Mouse (Mus musculus) C2C12 (cell line): Measurements from ENCODE around the gene Lelp1. TPM values are rescaled to one million over a fixed set of nuclear protein-coding genes. Genes with fewer than 3 reads are reported as not detected.

Source experiments
- H3K27me3 ChIP-seq: one replicate; pipeline ENCODE4 v1.6.1; 2011; ENCODE audit not compliant: control insufficient read depth, insufficient read depth, insufficient read length
- H3K36me3 ChIP-seq: one replicate; pipeline ENCODE4 v1.6.1; 2011; ENCODE audit not compliant: control insufficient read depth, insufficient read depth
- H3K4me3 ChIP-seq: one replicate; pipeline ENCODE4 v1.5.1; 2011; ENCODE audit warnings: mild to moderate bottlenecking, control low read depth; ENCODE audit not compliant: poor library complexity, insufficient read depth, severe bottlenecking
- H3K79me2 ChIP-seq: one replicate; pipeline ENCODE4 v1.6.1; 2011; ENCODE audit not compliant: control insufficient read depth, insufficient read depth
- H3K79me3 ChIP-seq: one replicate; pipeline ENCODE4 v1.6.1; 2011; ENCODE audit warnings: low read depth, control low read depth
- H3ac ChIP-seq: one replicate; pipeline ENCODE3; 2011; ENCODE audit warnings: low read depth; ENCODE audit not compliant: control insufficient read depth, insufficient read length
- CEBPB ChIP-seq: IDR thresholded peaks from one replicate; pipeline ENCODE4 v1.6.1; 2011; ENCODE audit warnings: low read depth, mild to moderate bottlenecking, control low read depth, moderate library complexity
- CTCF ChIP-seq: IDR thresholded peaks from one replicate; pipeline ENCODE4 v1.5.1; 2011; ENCODE audit not compliant: control insufficient read depth, insufficient read depth, insufficient read length
- FOSL1 ChIP-seq: IDR thresholded peaks from one replicate; pipeline ENCODE4 v1.8.0; 2011; ENCODE audit warnings: mild to moderate bottlenecking, low read length; ENCODE audit not compliant: poor library complexity, insufficient read depth, severe bottlenecking
- MAX ChIP-seq: IDR thresholded peaks from one replicate; pipeline ENCODE4 v1.6.1; 2011; ENCODE audit warnings: mild to moderate bottlenecking, control low read depth
- MYOD1 ChIP-seq: IDR thresholded peaks from one replicate; pipeline ENCODE4 v1.6.1; 2011; ENCODE audit warnings: low read depth; ENCODE audit not compliant: control insufficient read depth, insufficient read length
- MYOG ChIP-seq: IDR thresholded peaks from one replicate; pipeline ENCODE4 v1.6.1; 2011; ENCODE audit not compliant: control insufficient read depth, insufficient read length; ENCODE audit errors: extremely low read depth
- USF1 ChIP-seq: IDR thresholded peaks from one replicate; pipeline ENCODE4 v1.6.1; 2011; ENCODE audit warnings: low read depth, mild to moderate bottlenecking, control low read depth, moderate library complexity
- long read RNA-seq, 2 experiments: library from polyadenylated mRNA; unstranded; transcript quantifications; one replicate each; pipeline ENCODE4 v2.0.0; 2019 to 2020
- polyA plus RNA-seq: library from polyadenylated mRNA; unstranded; fragments of >200 nt; fragmentation: generic; extraction: Trizol; gene quantifications from one replicate; pipeline ENCODE4 v1.2.1, GENCODE M21; 2012; ENCODE audit warnings: missing spikeins

The Lelp1 gene
- polyA plus RNA-seq, result 0.13 TPM
- long read RNA-seq, experiment 1, result 0 reads
- long read RNA-seq, experiment 2, result 0 reads

- Histone ChIP-seq H3K79me2 (no peaks in the 10 kb centered on the region), H3K27me3 (no peaks in the 10 kb centered on the region), H3K4me3 (no peak within 1 kb of the TSS), H3ac (no peak within 1 kb of the TSS), H3K79me3 (no peaks in the 10 kb centered on the region), H3K36me3 (no peaks in the 10 kb centered on the region)
- TF ChIP-seq USF1, result no peak
- no peak for TF ChIP-seq CTCF
- TF ChIP-seq FOSL1, result no peak
- no peak for TF ChIP-seq MAX
- TF ChIP-seq MYOG, result no peak
- no peak for TF ChIP-seq CEBPB
These were observed at the start of gene Lelp1 for GRCm38 (mm10) chr3:92142644-92143043. Lelp1 (minus strand) TSS chr3:92142744.

GRCm38 (mm10) chr3:92176880-92177279, 34.3 kb upstream of the Lelp1 start:
- no peaks in the 10 kb centered on the region for H3K36me3 ChIP-seq
- no peak for TF ChIP-seq USF1
- no peak for TF ChIP-seq MAX
- no peak for TF ChIP-seq CTCF
- no peak for TF ChIP-seq FOSL1
- no peak for TF ChIP-seq CEBPB
- TF ChIP-seq MYOG, result no peak
- no peak for TF ChIP-seq MYOD1
- no peaks in the 10 kb centered on the region for H3K27me3 ChIP-seq
- H3K4me3 ChIP-seq, result no peak overlapping the region
- H3ac ChIP-seq, result no peak overlapping the region
- no peaks in the 10 kb centered on the region for H3K79me2 ChIP-seq
- no peaks in the 10 kb centered on the region for H3K79me3 ChIP-seq

- H3K27me3 ChIP-seq, result no peaks in the 10 kb centered on the region
- no peak overlapping the region for H3ac ChIP-seq
- TF ChIP-seq CTCF (no peak), USF1 (no peak), MYOD1 (no peak), MAX (no peak), MYOG (no peak), FOSL1 (no peak), CEBPB (no peak)
- no peaks in the 10 kb centered on the region for H3K36me3 ChIP-seq
- no peaks in the 10 kb centered on the region for H3K79me3 ChIP-seq
- H3K79me2 ChIP-seq, result no peaks in the 10 kb centered on the region
- H3K4me3 ChIP-seq, result no peak overlapping the region
These were observed 27.3 kb upstream of the Lelp1 start for GRCm38 (mm10) chr3:92169847-92170246.

- no peak for TF ChIP-seq MYOG
- TF ChIP-seq CTCF, result peak; percentile 6
- H3K4me3 ChIP-seq, result no peak overlapping the region
- no peaks in the 10 kb centered on the region for H3K27me3 ChIP-seq
- H3K79me3 ChIP-seq, result no peaks in the 10 kb centered on the region
- H3K79me2 ChIP-seq, result no peaks in the 10 kb centered on the region
- no peaks in the 10 kb centered on the region for H3K36me3 ChIP-seq
- H3ac ChIP-seq, result no peak overlapping the region
These were observed 10.8 kb upstream of the Lelp1 start for GRCm38 (mm10) chr3:92153322-92153721.

- H3K79me3 ChIP-seq, result no peaks in the 10 kb centered on the region
- peak; percentile 27 for TF ChIP-seq CTCF
- TF ChIP-seq CEBPB, result no peak
- H3K79me2 ChIP-seq, result no peaks in the 10 kb centered on the region
- no peak overlapping the region for H3ac ChIP-seq
- H3K4me3 ChIP-seq, result no peak overlapping the region
- H3K36me3 ChIP-seq, result no peaks in the 10 kb centered on the region
- no peaks in the 10 kb centered on the region for H3K27me3 ChIP-seq
These were observed 8.2 kb upstream of the Lelp1 start for GRCm38 (mm10) chr3:92150631-92151277.

GRCm38 (mm10) chr3:92147913-92148312, 5.4 kb upstream of the Lelp1 start:
- Histone ChIP-seq H3K36me3 (no peaks in the 10 kb centered on the region), H3K79me3 (no peaks in the 10 kb centered on the region), H3K4me3 (no peak overlapping the region), H3K27me3 (no peaks in the 10 kb centered on the region), H3ac (no peak overlapping the region), H3K79me2 (no peaks in the 10 kb centered on the region)
- TF ChIP-seq CTCF (no peak), MYOG (no peak), FOSL1 (no peak), MYOD1 (peak; percentile 99), MAX (no peak), CEBPB (no peak)
